Mouse (Mus musculus) embryonic facial prominence, embryonic 13.5 days (tissue): ENCODE results near the gene Cdyl. TPM values are rescaled to one million over a fixed set of nuclear protein-coding genes. Genes with fewer than 3 reads are reported as not detected.

Experiments used
- ATAC-seq: fragments of 200-750 bp; cut with Nextera tagmentation; 2 replicates; pipeline ENCODE4 v1.8.0; 2017; ENCODE audit warnings: low read depth; ENCODE audit not compliant: insufficient number of reproducible peaks, insufficient read depth, low FRiP score, low TSS enrichment
- H3K27ac ChIP-seq: fragments of 300-500 bp; sonication (generic); 2 replicates; pipeline ENCODE4 v1.5.1; 2015; ENCODE audit warnings: moderate library complexity, mild to moderate bottlenecking, inconsistent platforms
- H3K27me3 ChIP-seq: fragments of 300-500 bp; sonication (generic); 2 replicates; pipeline ENCODE4 v1.6.1; 2015; ENCODE audit warnings: mild to moderate bottlenecking, inconsistent platforms
- H3K36me3 ChIP-seq: fragments of 300-500 bp; sonication (generic); 2 replicates; pipeline ENCODE4 v1.6.1; 2015; ENCODE audit warnings: mild to moderate bottlenecking, inconsistent platforms
- H3K4me1 ChIP-seq: fragments of 300-500 bp; sonication (generic); 2 replicates; pipeline ENCODE4 v1.6.1; 2015; ENCODE audit warnings: inconsistent platforms
- H3K4me2 ChIP-seq: fragments of 300-500 bp; sonication (generic); 2 replicates; pipeline ENCODE4 v1.6.1; 2015; ENCODE audit warnings: moderate library complexity, mild to moderate bottlenecking, inconsistent platforms
- H3K4me3 ChIP-seq: fragments of 300-500 bp; sonication (generic); 2 replicates; pipeline ENCODE4 v1.5.1; 2015; ENCODE audit warnings: mild to moderate bottlenecking, inconsistent platforms
- H3K9ac ChIP-seq: fragments of 300-500 bp; sonication (generic); 2 replicates; pipeline ENCODE4 v1.6.1; 2015; ENCODE audit warnings: mild to moderate bottlenecking, inconsistent platforms
- H3K9me3 ChIP-seq: fragments of 300-500 bp; sonication (generic); 2 replicates; pipeline ENCODE4 v1.6.1; 2016; ENCODE audit warnings: inconsistent platforms
- WGBS: fragments of 180-500 bp; shearing (Covaris S2); methylation state at CpG from one replicate; pipeline ENCODE4 v1.1.7; 2015; ENCODE audit warnings: mixed read lengths; 5-methylcytosine and 5-hydroxymethylcytosine counted together
- polyA plus RNA-seq: library from polyadenylated mRNA; unstranded; fragments of >200 nt; fragmentation: Nextera tagmentation; extraction: Ambion mirVana; gene quantifications from 2 replicates; pipeline ENCODE4 v1.2.1, GENCODE M21; 2015

Cdyl gene
- polyA plus RNA-seq, 1 experiment from 2014 or later: 12.1 TPM

DNA sequence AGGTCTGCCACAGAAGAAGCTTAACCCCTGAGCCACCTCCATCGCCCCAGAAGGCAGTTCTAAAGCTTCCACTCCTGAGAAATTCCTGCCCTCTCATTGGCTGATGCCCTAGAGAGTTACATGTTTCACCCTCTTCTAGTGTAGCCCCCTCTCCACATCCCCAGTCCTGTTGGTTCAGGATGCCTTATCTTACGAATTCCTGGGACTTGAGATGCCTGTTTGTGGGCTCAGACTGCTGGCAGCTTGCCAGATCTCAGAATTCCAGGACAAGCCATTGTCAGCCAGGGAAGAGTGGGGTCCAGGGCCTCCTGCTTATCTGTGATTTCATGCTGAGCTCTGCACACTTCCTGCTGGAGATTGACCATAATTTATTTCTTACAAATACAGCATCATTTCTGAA, 106.2 kb downstream of the Cdyl start:
- WGBS: 29% methylated on average over 2 of the region's 2 CpGs
- no peak for ATAC-seq

DNA sequence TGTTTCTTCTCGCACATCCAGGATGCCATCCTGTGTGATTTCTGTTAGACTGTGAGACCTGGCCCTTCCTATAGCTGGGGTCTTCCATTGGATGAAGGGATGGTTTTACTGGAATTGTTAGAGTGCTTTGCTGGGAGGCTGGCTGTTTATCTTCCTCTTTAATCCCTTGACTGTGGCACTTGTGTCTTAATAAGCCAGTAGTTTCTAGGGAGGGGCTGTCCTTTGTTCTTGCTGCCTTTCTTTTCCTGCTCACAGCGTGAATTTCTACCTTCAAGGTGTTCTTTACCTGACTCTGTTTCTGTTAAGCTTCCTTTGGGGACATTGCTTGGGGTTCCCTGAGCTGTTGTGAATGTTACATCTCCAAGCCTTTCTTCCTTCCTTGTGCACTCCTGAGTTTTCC, 110.0 kb downstream of the Cdyl start:
- 53% methylated on average over 2 of the region's 2 CpGs for WGBS
- Histone ChIP-seq H3K4me1 (peaks cover 15% of the 10 kb centered on the region), H3K9me3 (no peaks in the 10 kb centered on the region), H3K9ac (no peak overlapping the region), H3K27ac (no peak overlapping the region), H3K27me3 (no peaks in the 10 kb centered on the region), H3K4me3 (no peak overlapping the region), H3K4me2 (no peak overlapping the region), H3K36me3 (no peaks in the 10 kb centered on the region)
- no peak for ATAC-seq

More for the DNA sequence above, 106.2 kb downstream of the Cdyl start:
- H3K9me3 ChIP-seq: no peaks in the 10 kb centered on the region
- no peaks in the 10 kb centered on the region for H3K36me3 ChIP-seq
- H3K4me3 ChIP-seq: no peak overlapping the region
- H3K27me3 ChIP-seq: no peaks in the 10 kb centered on the region
- peaks cover 15% of the 10 kb centered on the region for H3K4me1 ChIP-seq
- no peak overlapping the region for H3K4me2 ChIP-seq
- H3K27ac ChIP-seq: no peak overlapping the region
- no peak overlapping the region for H3K9ac ChIP-seq

DNA sequence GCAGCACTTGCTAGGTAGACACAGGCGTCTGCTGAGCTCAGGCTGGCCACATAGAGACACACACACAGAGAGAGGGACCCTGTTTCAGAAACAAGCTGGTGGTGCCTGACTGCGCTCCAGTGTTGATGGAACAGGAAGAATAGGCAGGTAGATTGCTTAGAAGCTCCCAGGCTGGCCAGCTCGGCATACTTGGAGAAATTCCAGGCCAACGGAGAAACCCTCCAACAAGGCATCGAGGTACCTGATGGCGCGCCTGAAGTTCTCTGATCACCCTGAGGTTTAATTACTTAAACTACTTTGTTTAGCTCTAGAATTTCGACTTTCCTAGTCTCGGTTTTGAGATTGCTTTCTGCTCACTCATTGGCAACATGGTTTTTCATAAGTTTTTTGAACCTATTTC, 110.8 kb downstream of the Cdyl start:
- peaks cover 10% of the 10 kb centered on the region for H3K4me1 ChIP-seq
- H3K27ac ChIP-seq: no peak overlapping the region
- WGBS: 76% methylated on average over 9 of the region's 9 CpGs
- no peaks in the 10 kb centered on the region for H3K27me3 ChIP-seq
- no peak for ATAC-seq
- no peak overlapping the region for H3K4me2 ChIP-seq
- no peak overlapping the region for H3K4me3 ChIP-seq
- H3K9ac ChIP-seq: no peak overlapping the region
- H3K36me3 ChIP-seq: no peaks in the 10 kb centered on the region
- H3K9me3 ChIP-seq: no peaks in the 10 kb centered on the region

- 72% methylated on average over 9 of the region's 9 CpGs for WGBS
- Histone ChIP-seq H3K4me3 (no peak overlapping the region), H3K9ac (no peak overlapping the region), H3K36me3 (no peaks in the 10 kb centered on the region), H3K27ac (no peak overlapping the region), H3K4me2 (no peak overlapping the region), H3K4me1 (peaks cover 11% of the 10 kb centered on the region), H3K27me3 (no peaks in the 10 kb centered on the region), H3K9me3 (no peaks in the 10 kb centered on the region)
- no peak for ATAC-seq
Measured at GRCm38 (mm10) chr13:35771968-35772382, 112.3 kb downstream of the Cdyl start.

GRCm38 (mm10) chr13:35773763-35774162, 114.1 kb downstream of the Cdyl start:
- Histone ChIP-seq H3K9me3 (no peaks in the 10 kb centered on the region), H3K36me3 (no peaks in the 10 kb centered on the region), H3K9ac (no peak overlapping the region), H3K4me2 (no peak overlapping the region), H3K27ac (no peak overlapping the region), H3K4me1 (peaks cover 20% of the 10 kb centered on the region), H3K4me3 (no peak overlapping the region), H3K27me3 (no peaks in the 10 kb centered on the region)
- no peak for ATAC-seq
- WGBS: 55% methylated on average over 7 of the region's 7 CpGs

DNA sequence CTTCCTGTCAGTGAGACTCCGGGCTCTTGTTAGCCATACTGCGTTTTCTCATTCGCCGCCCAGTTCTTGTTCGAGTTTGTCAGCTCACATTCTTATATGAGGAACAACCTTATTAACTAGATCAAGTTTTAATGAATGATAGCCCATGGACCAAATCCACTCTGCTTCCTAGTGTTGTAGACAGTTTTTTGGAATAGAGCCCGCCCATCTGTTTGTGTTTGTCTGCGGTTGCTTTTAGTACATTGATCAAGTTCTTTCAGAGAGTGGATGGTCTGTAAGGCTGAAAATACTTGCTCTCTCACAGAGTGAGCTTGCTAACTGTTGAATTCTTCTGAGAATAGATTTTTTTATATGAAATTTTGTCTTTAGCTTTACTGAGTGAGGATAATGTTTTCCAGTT, 116.5 kb downstream of the Cdyl start:
- H3K27ac ChIP-seq: no peak overlapping the region
- H3K36me3 ChIP-seq: no peaks in the 10 kb centered on the region
- H3K27me3 ChIP-seq: no peaks in the 10 kb centered on the region
- no peak overlapping the region for H3K4me3 ChIP-seq
- no peak overlapping the region for H3K9ac ChIP-seq
- ATAC-seq: no peak
- H3K4me1 ChIP-seq: peaks cover 26% of the 10 kb centered on the region
- no peaks in the 10 kb centered on the region for H3K9me3 ChIP-seq
- WGBS: 79% methylated on average over 7 of the region's 7 CpGs
- no peak overlapping the region for H3K4me2 ChIP-seq

- peaks cover 27% of the 10 kb centered on the region for H3K4me1 ChIP-seq
- no peak overlapping the region for H3K4me2 ChIP-seq
- no peaks in the 10 kb centered on the region for H3K36me3 ChIP-seq
- ATAC-seq: no peak
- no peak overlapping the region for H3K27ac ChIP-seq
- WGBS: 59% methylated on average over 3 of the region's 3 CpGs
- no peaks in the 10 kb centered on the region for H3K27me3 ChIP-seq
- H3K4me3 ChIP-seq: no peak overlapping the region
- H3K9me3 ChIP-seq: no peaks in the 10 kb centered on the region
- H3K9ac ChIP-seq: no peak overlapping the region
Measured at GRCm38 (mm10) chr13:35780714-35781113, 121.1 kb downstream of the Cdyl start.

DNA sequence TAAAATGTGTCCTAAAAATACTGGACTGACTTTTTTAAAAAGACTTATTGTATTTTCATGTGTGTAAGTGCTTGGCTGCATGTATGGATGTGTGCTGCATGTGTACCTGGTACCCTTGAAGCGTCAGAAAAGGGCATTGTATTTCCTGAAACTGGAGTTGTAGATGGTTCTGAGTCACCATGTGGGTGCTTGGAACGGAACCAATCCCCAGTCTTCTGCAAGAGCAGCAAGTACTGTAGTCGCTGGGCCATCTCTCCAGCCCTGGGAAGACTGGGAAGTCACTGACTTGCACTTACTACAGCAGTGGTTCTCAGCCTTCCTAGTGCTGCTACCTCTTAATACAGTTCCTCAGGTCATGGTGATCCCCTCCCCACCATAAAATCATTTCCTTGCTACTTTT, 122.1 kb downstream of the Cdyl start:
- no peak for ATAC-seq
- H3K4me3 ChIP-seq: no peak overlapping the region
- H3K9me3 ChIP-seq: no peaks in the 10 kb centered on the region
- H3K9ac ChIP-seq: no peak overlapping the region
- WGBS: 78% methylated on average over 3 of the region's 3 CpGs
- no peak overlapping the region for H3K27ac ChIP-seq
- H3K36me3 ChIP-seq: no peaks in the 10 kb centered on the region
- H3K4me1 ChIP-seq: peaks cover 23% of the 10 kb centered on the region
- H3K4me2 ChIP-seq: no peak overlapping the region
- no peaks in the 10 kb centered on the region for H3K27me3 ChIP-seq

DNA sequence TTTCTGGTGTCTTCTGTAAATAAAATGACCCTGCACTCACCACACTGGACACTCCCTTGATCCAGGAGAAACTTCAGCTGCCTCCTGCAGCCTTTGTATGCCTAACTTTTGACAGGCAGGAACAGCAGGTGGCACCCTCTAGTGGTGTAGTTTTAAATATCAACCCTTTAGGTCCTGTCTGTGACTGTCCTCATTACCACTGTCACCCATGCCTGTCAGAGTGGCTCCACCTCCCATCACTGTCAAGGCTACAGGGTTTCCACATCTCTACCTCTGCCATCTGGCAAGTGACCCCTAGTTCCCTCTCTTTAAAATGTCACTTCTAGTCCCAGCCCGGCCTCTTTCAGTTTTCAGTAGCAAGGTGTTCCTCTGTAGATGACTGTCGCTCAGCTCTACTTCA, 123.3 kb downstream of the Cdyl start:
- Histone ChIP-seq H3K27me3 (no peaks in the 10 kb centered on the region), H3K4me2 (no peak overlapping the region), H3K4me1 (0 out of 2 replicates have a peak, but pooled peaks cover 14% of the 10 kb centered on the region), H3K9me3 (no peaks in the 10 kb centered on the region), H3K4me3 (no peak overlapping the region), H3K36me3 (no peaks in the 10 kb centered on the region), H3K9ac (no peak overlapping the region), H3K27ac (no peak overlapping the region)
- 86% methylated on average over 2 of the region's 2 CpGs for WGBS
- ATAC-seq: no peak

DNA sequence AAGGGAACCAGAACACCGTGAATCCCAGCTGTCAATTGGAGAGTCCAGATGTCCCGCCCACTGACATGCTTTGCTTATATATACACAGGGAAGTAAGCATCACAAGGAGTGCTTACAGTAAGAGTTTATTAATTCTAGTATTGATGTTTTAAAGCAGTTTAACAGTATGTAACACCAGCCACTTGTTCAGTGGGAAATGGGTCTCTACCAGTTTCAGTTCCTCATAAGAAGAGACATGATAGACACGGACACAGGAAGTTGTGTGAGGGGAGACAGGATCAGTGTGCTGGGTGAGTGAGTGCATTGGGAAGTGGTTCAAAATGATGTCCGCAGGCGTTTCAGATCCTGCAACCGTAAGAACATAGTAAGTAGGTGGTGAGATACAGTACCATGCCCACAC, 123.9 kb downstream of the Cdyl start:
- H3K27ac ChIP-seq: no peak overlapping the region
- H3K4me2 ChIP-seq: no peak overlapping the region
- no peaks in the 10 kb centered on the region for H3K9me3 ChIP-seq
- 0 out of 2 replicates have a peak, but pooled peaks cover 12% of the 10 kb centered on the region for H3K4me1 ChIP-seq
- no peak overlapping the region for H3K4me3 ChIP-seq
- 85% methylated on average over 6 of the region's 6 CpGs for WGBS
- H3K9ac ChIP-seq: no peak overlapping the region
- H3K36me3 ChIP-seq: no peaks in the 10 kb centered on the region
- no peak for ATAC-seq
- no peaks in the 10 kb centered on the region for H3K27me3 ChIP-seq

DNA sequence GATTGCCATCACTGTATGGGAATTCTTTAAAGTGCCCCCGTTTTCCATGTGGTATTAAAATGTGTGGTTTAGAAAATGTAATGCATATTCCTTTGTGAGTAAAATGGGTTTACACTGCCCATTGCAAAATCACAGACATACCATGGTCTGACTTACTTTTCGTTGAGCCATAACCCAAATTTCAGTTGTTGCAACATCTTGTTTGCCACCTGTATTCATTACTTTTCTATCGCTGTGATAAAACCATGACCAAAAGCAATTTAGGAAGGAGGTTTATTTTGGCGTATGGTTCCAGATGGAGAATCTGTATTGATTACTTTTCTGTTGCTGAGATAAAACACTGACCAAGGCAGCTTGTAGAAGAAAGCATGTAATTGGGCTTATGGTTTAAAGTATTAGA, 124.6 kb downstream of the Cdyl start:
- no peaks in the 10 kb centered on the region for H3K36me3 ChIP-seq
- H3K27ac ChIP-seq: no peak overlapping the region
- WGBS: 81% methylated on average over 4 of the region's 4 CpGs

DNA sequence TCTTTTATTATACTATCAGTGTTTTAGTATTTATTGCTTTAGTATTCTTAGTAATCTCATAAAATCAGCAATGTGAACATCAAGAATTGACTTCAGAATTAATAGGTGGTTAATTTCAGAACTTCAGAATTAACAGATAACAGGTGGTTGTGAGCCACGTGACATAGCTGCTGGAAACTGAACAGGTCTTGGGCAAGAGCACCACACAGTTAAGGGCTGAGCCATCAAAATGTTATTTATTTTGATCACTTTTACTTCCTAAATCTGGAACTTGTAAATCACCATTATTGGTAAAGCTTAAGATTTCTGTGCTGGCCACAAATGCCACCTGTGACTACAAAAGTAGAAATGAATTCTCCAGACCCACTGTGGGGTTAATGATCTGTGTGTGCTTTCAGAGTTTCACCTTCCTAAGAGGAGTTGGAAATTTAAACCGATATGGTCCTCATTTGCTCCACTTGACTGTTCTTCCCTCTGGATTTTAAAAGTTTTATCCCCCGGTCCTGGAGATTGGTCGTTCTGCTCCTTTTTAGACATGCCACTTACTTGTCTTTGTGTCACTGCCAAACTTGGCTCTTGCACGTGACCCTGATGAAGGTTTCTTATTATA, 125.8 kb downstream of the Cdyl start:
- Histone ChIP-seq H3K9me3 (no peaks in the 10 kb centered on the region), H3K27ac (no peak overlapping the region), H3K9ac (no peak overlapping the region), H3K4me3 (no peak overlapping the region), H3K4me1 (peaks cover 14% of the 10 kb centered on the region), H3K4me2 (no peak overlapping the region), H3K36me3 (no peaks in the 10 kb centered on the region), H3K27me3 (no peaks in the 10 kb centered on the region)
- WGBS: 48% methylated on average over 5 of the region's 5 CpGs
- ATAC-seq: no peak

More for the DNA sequence above, 124.6 kb downstream of the Cdyl start:
- no peak for ATAC-seq
- no peak overlapping the region for H3K4me2 ChIP-seq
- no peak overlapping the region for H3K4me3 ChIP-seq
- H3K27me3 ChIP-seq: no peaks in the 10 kb centered on the region
- H3K4me1 ChIP-seq: 0 out of 2 replicates have a peak, but pooled peaks cover 12% of the 10 kb centered on the region
- H3K9ac ChIP-seq: no peak overlapping the region
- H3K9me3 ChIP-seq: no peaks in the 10 kb centered on the region
